Mouse (Mus musculus) kidney, embryonic 16.5 days (tissue): Measurements from ENCODE around the gene Gm20547. TPM values are rescaled to one million over a fixed set of nuclear protein-coding genes. Genes with fewer than 3 reads are reported as not detected.
A peak's percentile ranks its signal among the peaks of the same experiment; 100 is the strongest.

Source experiments
- ATAC-seq: fragments of 200-750 bp; cut with Nextera tagmentation; 2 replicates; pipeline ENCODE4 v1.8.0; 2017; ENCODE audit warnings: moderate TSS enrichment; ENCODE audit not compliant: low FRiP score, low TSS enrichment
- H3K27ac ChIP-seq: fragments of 300-500 bp; sonication (generic); 2 replicates; pipeline ENCODE4 v1.5.1; 2014; ENCODE audit warnings: low read length
- H3K27me3 ChIP-seq: fragments of 300-500 bp; sonication (generic); 2 replicates; pipeline ENCODE4 v1.6.1; 2014; ENCODE audit warnings: low read length, control low read depth, mixed read lengths; ENCODE audit not compliant: insufficient read depth
- H3K36me3 ChIP-seq: fragments of 300-500 bp; sonication (generic); 2 replicates; pipeline ENCODE4 v1.6.1; 2014; ENCODE audit warnings: low read length, control low read depth, mixed read lengths; ENCODE audit not compliant: insufficient read depth
- H3K4me1 ChIP-seq: fragments of 300-500 bp; sonication (generic); 2 replicates; pipeline ENCODE4 v1.6.1; 2014; ENCODE audit warnings: low read length, control low read depth, mixed read lengths; ENCODE audit not compliant: insufficient read depth
- H3K4me2 ChIP-seq: fragments of 300-500 bp; sonication (generic); replicated peaks from 2 replicates; pipeline ENCODE4 v1.6.1; 2014; ENCODE audit warnings: low read depth, low read length
- H3K4me3 ChIP-seq: fragments of 300-500 bp; sonication (generic); 2 replicates; pipeline ENCODE4 v1.5.1; 2014; ENCODE audit warnings: mild to moderate bottlenecking, low read length
- H3K9ac ChIP-seq: fragments of 300-500 bp; sonication (generic); replicated peaks from 2 replicates; pipeline ENCODE4 v1.6.1; 2014; ENCODE audit warnings: low read length
- H3K9me3 ChIP-seq: fragments of 300-500 bp; sonication (generic); 2 replicates; pipeline ENCODE4 v1.6.1; 2016; ENCODE audit warnings: low read length, control low read depth
- WGBS: fragments of 180-500 bp; shearing (Covaris S2); extraction: QIAGEN DNeasy Blood & Tissue Kit; methylation state at CpG from one replicate; pipeline ENCODE4 v1.1.7; 2014; 5-methylcytosine and 5-hydroxymethylcytosine counted together
- polyA plus RNA-seq: library from polyadenylated mRNA; unstranded; fragments of >200 nt; fragmentation: Nextera tagmentation; extraction: Ambion mirVana; gene quantifications from 2 replicates; pipeline ENCODE4 v1.2.1, GENCODE M21; 2015

Gm20547 gene
- polyA plus RNA-seq, 1 experiment from 2014 or later, result not detected

DNA sequence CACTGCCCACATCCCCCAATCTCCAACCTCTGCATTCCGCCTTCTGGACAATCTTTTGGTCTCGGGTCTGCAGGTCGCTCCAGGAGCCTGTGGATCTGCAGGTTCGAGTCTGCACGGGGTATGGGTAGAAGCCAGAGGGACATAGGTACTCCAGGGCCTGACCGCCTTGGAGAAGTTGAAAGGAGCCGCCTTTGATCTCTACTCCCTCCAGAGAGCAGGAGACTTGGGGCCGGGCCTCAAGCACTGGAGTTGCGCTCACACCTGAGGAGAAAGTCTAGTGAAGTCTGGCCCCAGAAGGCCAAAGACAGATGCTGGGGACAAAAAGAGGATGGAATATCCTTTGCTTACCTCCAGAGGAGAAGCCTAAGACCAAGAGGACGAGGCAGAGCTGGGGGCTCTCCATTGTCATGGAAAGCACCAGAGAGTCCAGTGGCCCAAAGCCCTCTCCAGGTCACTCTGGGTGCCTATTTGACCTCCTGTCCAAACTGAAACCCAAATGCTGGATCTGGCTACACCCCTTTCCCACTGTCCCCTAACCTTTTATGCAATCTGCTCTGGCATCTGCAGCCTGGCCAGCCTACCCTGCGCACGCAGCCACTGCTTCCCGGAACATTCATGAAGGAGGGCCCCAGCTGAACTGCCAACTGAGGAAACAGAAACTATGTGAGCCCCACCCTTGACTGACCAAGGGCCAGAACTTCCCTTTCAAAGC, 20.0 kb downstream of the Gm20547 start:
- H3K9ac ChIP-seq, result no peak overlapping the region
- H3K9me3 ChIP-seq, result no peaks in the 10 kb centered on the region
- peaks cover 8% of the 10 kb centered on the region; the same call in 1 of the 2 replicates for H3K36me3 ChIP-seq
- H3K4me1 ChIP-seq, result peaks cover 2% of the 10 kb centered on the region; the same call in 1 of the 2 replicates
- 56% methylated on average over 13 of the region's 13 CpGs for WGBS
- ATAC-seq, result peak; percentile 31; the same call in 1 of the 2 replicates
- no peak overlapping the region for H3K4me3 ChIP-seq
- H3K4me2 ChIP-seq, result no peak overlapping the region; the same call in 1 of the 2 replicates
- no peaks in the 10 kb centered on the region for H3K27me3 ChIP-seq
- H3K27ac ChIP-seq, result no peak overlapping the region; the same call in 1 of the 2 replicates

DNA sequence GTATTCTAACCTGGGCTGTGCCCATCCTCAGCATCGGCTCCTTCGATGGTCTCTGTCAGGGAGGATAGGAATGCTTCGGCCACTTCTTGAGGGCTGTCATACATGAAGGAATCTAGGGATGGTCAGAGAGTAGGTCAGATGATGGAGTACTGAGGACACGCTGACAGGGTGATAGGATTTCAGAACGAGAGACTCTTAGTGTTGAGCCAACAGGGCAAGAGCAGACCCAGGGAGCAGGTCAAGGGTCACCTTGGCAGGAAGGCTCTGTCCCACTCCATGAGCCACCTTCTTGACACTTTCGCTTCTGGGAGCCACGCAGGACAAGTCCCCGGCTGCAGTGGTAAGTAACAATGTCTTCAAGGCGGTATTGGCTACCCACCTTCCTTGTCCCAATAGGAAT, 21.3 kb downstream of the Gm20547 start:
- no peak overlapping the region for H3K27ac ChIP-seq
- 81% methylated on average over 9 of the region's 9 CpGs for WGBS
- no peaks in the 10 kb centered on the region for H3K9me3 ChIP-seq
- ATAC-seq, result no peak
- peaks cover 2% of the 10 kb centered on the region; the same call in 1 of the 2 replicates for H3K4me1 ChIP-seq
- H3K9ac ChIP-seq, result no peak overlapping the region
- no peaks in the 10 kb centered on the region for H3K27me3 ChIP-seq
- H3K4me2 ChIP-seq, result no peak overlapping the region
- H3K4me3 ChIP-seq, result no peak overlapping the region
- H3K36me3 ChIP-seq, result peaks cover 18% of the 10 kb centered on the region

- no peaks in the 10 kb centered on the region for H3K27me3 ChIP-seq
- H3K4me1 ChIP-seq, result peaks cover 2% of the 10 kb centered on the region; the same call in 1 of the 2 replicates
- no peak overlapping the region for H3K9ac ChIP-seq
- no peak overlapping the region for H3K4me2 ChIP-seq
- H3K9me3 ChIP-seq, result no peaks in the 10 kb centered on the region
- 70% methylated on average over 4 of the region's 4 CpGs for WGBS
- no peak overlapping the region for H3K4me3 ChIP-seq
- peaks cover 34% of the 10 kb centered on the region for H3K36me3 ChIP-seq
- no peak overlapping the region for H3K27ac ChIP-seq
- ATAC-seq, result no peak
These were observed 23.2 kb downstream of the Gm20547 start for GRCm38 (mm10) chr17:34858670-34859069.

GRCm38 (mm10) chr17:34855825-34856224, 26.0 kb downstream of the Gm20547 start:
- no peaks in the 10 kb centered on the region for H3K9me3 ChIP-seq
- ATAC-seq, result peak; percentile 65; the same call in 1 of the 2 replicates
- H3K27me3 ChIP-seq, result no peaks in the 10 kb centered on the region
- no peak overlapping the region for H3K9ac ChIP-seq
- no peak overlapping the region for H3K4me3 ChIP-seq
- 39% methylated on average over 3 of the region's 3 CpGs for WGBS
- H3K36me3 ChIP-seq, result peaks cover 45% of the 10 kb centered on the region
- no peak overlapping the region for H3K27ac ChIP-seq
- no peak overlapping the region for H3K4me2 ChIP-seq
- peaks cover 9% of the 10 kb centered on the region for H3K4me1 ChIP-seq

DNA sequence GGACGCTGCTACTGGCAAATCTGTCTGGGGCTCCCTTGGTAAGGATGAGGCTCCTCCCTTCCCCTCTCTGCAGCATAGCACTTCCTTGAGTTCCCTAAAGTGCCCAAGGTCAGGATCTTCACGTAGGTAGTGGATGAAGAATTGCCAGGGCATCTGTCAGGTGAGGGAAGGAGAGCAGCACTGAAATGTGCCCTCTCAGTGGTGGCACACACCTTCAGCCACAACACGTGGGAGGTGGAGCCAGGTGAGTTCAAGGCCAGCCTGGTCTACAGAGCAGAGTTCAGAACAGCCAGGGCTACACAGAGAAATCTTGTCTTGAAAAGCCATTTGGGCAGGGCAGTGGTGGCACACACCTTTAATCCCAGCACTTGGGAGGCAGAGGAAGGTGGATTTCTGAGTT, 27.1 kb downstream of the Gm20547 start:
- Histone ChIP-seq H3K27ac (no peak overlapping the region), H3K4me2 (no peak overlapping the region), H3K36me3 (peaks cover 45% of the 10 kb centered on the region), H3K9me3 (no peaks in the 10 kb centered on the region), H3K9ac (no peak overlapping the region), H3K4me3 (no peak overlapping the region), H3K4me1 (peaks cover 9% of the 10 kb centered on the region), H3K27me3 (no peaks in the 10 kb centered on the region)
- 81% methylated on average over 3 of the region's 3 CpGs for WGBS
- ATAC-seq, result no peak

- no peak for ATAC-seq
- H3K36me3 ChIP-seq, result peaks cover 45% of the 10 kb centered on the region
- no peak overlapping the region for H3K4me2 ChIP-seq
- no peak overlapping the region for H3K27ac ChIP-seq
- H3K27me3 ChIP-seq, result no peaks in the 10 kb centered on the region
- 70% methylated on average over 8 of the region's 8 CpGs for WGBS
- no peak overlapping the region for H3K4me3 ChIP-seq
- no peak overlapping the region for H3K9ac ChIP-seq
- peaks cover 16% of the 10 kb centered on the region for H3K4me1 ChIP-seq
- H3K9me3 ChIP-seq, result no peaks in the 10 kb centered on the region
These were observed 28.3 kb downstream of the Gm20547 start for GRCm38 (mm10) chr17:34853511-34853910.

GRCm38 (mm10) chr17:34850517-34851125, 31.2 kb downstream of the Gm20547 start:
- under 1% methylated on average over 25 of the region's 25 CpGs for WGBS
- peak overlapping the region; percentile 54 for H3K27ac ChIP-seq

GRCm38 (mm10) chr17:34849722-34850516, 31.9 kb downstream of the Gm20547 start, which contains the start of the genes Skiv2l and Nelfe:
Gene Skiv2l, minus strand, starts transcription at chr17:34850210.
Gene Nelfe, plus strand, starts transcription at chr17:34850391.
- ATAC-seq, result peak; percentile 97
- Histone ChIP-seq H3K27ac (peak within 1 kb of the TSS; percentile 54), H3K4me2 (peak within 1 kb of the TSS; percentile 89), H3K4me3 (peak within 1 kb of the TSS; percentile 77), H3K9me3 (no peaks in the 10 kb centered on the region), H3K27me3 (no peaks in the 10 kb centered on the region), H3K4me1 (peaks cover 16% of the 10 kb centered on the region), H3K9ac (peak within 1 kb of the TSS; percentile 82), H3K36me3 (peaks cover 53% of the 10 kb centered on the region)
- under 1% methylated on average over 61 of the region's 65 CpGs for WGBS

More at GRCm38 (mm10) chr17:34850517-34851125, 31.2 kb downstream of the Gm20547 start:
- no peaks in the 10 kb centered on the region for H3K27me3 ChIP-seq
- peak overlapping the region; percentile 82 for H3K9ac ChIP-seq
- H3K4me1 ChIP-seq, result peaks cover 16% of the 10 kb centered on the region
- no peaks in the 10 kb centered on the region for H3K9me3 ChIP-seq
- peaks cover 52% of the 10 kb centered on the region for H3K36me3 ChIP-seq
- peak overlapping the region; percentile 77 for H3K4me3 ChIP-seq
- ATAC-seq, result peak; percentile 55
- peak overlapping the region; percentile 76 for H3K4me2 ChIP-seq

GRCm38 (mm10) chr17:34847615-34848014, 34.2 kb downstream of the Gm20547 start:
- 95% methylated on average over 7 of the region's 7 CpGs for WGBS

More at GRCm38 (mm10) chr17:34847615-34848014, 34.2 kb downstream of the Gm20547 start:
- H3K4me1 ChIP-seq, result peaks cover 16% of the 10 kb centered on the region
- H3K27ac ChIP-seq, result no peak overlapping the region
- peaks cover 54% of the 10 kb centered on the region for H3K36me3 ChIP-seq
- no peak overlapping the region for H3K4me3 ChIP-seq
- H3K9me3 ChIP-seq, result no peaks in the 10 kb centered on the region
- H3K9ac ChIP-seq, result no peak overlapping the region
- no peak overlapping the region for H3K4me2 ChIP-seq
- H3K27me3 ChIP-seq, result no peaks in the 10 kb centered on the region
- no peak for ATAC-seq
